In genomic region chr11:3510321-3510720, GRCm38 (mm10) we compare ENCODE assay signal across 22 mouse cellular contexts. TPM values are rescaled to one million over a fixed set of nuclear protein-coding genes. Genes with fewer than 3 reads are reported as not detected.
DNase-seq lines count a peak whose midpoint lies in the region; ATAC-seq and TF ChIP-seq lines count a peak whose summit lies in the region.
"Had no signal": no experiment of that assay in that cellular context is flagged by ENCODE, and none has a peak within 500 bp of the region (broad histone marks: within the 10 kb centered on the region; RNA-seq: fewer than 3 reads in every experiment).

No protein-coding gene starts in this region.

- no peak for DNase-seq in heart, adult 18-20 months
- peak; percentile 78 for DNase-seq in 416B (ENCODE audit: low read depth)
- DNase-seq in urinary bladder, postnatal 14 days (ENCODE audit: low spot score), result no peak
- DNase-seq: adrenal gland, adult 8-10 months; cerebellum, postnatal 10 days; gastrocnemius, postnatal 36 days; heart, postnatal 14 days; lung, postnatal 10 days; spleen, adult 18-20 months; thymus, adult 2 months had no signal

- H3K4me2 ChIP-seq in heart, embryonic 16.5 days (ENCODE audit: low read depth, low read length), result no peak overlapping the region
- no peak overlapping the region for H3K4me2 ChIP-seq in midbrain, embryonic 15.5 days
- H3K4me2 ChIP-seq: embryonic facial prominence, embryonic 13.5 days; hindbrain, embryonic 14.5 days; intestine, embryonic 15.5 days; limb, embryonic 13.5 days; neural tube, embryonic 13.5 days; stomach, embryonic 15.5 days had no signal

- no peaks in the 10 kb centered on the region for H3K27me3 ChIP-seq in heart, embryonic 16.5 days (ENCODE audit: control insufficient read depth, insufficient read depth, low read length)
- peaks cover 2% of the 10 kb centered on the region; the same call in 1 of the 2 replicates for H3K27me3 ChIP-seq in midbrain, embryonic 15.5 days (replicated peaks)
- H3K27me3 ChIP-seq: intestine, embryonic 15.5 days; stomach, embryonic 15.5 days had no signal

- no peak for ATAC-seq in heart, embryonic 16.5 days (replicated peaks; ENCODE audit: extremely low read depth, insufficient read depth, low FRiP score)
- peak; percentile 42 for ATAC-seq in megakaryocyte progenitor cell, adult 5-6 weeks (replicated peaks; ENCODE audit: poor library complexity)
- ATAC-seq in midbrain, embryonic 15.5 days (replicated peaks), result no peak
- ATAC-seq: forebrain, embryonic 14.5 days had no signal

- no peak for TF ChIP-seq POLR2A in bone marrow, adult 2 months (IDR thresholded peaks at IDR 0.05; ENCODE audit: borderline replicate concordance, control insufficient read depth, low read depth, low read length)

- H3K27ac ChIP-seq in heart, embryonic 16.5 days (ENCODE audit: low read length), result peak overlapping the region; percentile 12; the same call in 1 of the 2 replicates
- H3K27ac ChIP-seq in bone marrow, adult 2 months (ENCODE audit: control insufficient read depth, insufficient read depth, low read depth, low read length, poor library complexity), result peak overlapping the region; percentile 44; the same call in 1 of the 2 replicates
- no peak overlapping the region for H3K27ac ChIP-seq in midbrain, embryonic 15.5 days
- H3K27ac ChIP-seq: embryonic facial prominence, embryonic 13.5 days; hindbrain, embryonic 14.5 days; intestine, embryonic 15.5 days; limb, embryonic 13.5 days; midbrain, embryonic 10.5 days; neural tube, embryonic 13.5 days; stomach, embryonic 15.5 days had no signal

- no peak for TF ChIP-seq CTCF in bone marrow, adult 2 months (IDR thresholded peaks at IDR 0.05; ENCODE audit: control insufficient read depth, insufficient read depth, low read length)

- H3K36me3 ChIP-seq in heart, embryonic 16.5 days (ENCODE audit: control insufficient read depth, insufficient read depth), result no peaks in the 10 kb centered on the region
- no peaks in the 10 kb centered on the region for H3K36me3 ChIP-seq in midbrain, embryonic 15.5 days (replicated peaks)
- H3K36me3 ChIP-seq: embryonic facial prominence, embryonic 13.5 days; intestine, embryonic 15.5 days; limb, embryonic 13.5 days; midbrain, embryonic 10.5 days; neural tube, embryonic 13.5 days; stomach, embryonic 15.5 days had no signal

- H3K4me3 ChIP-seq in heart, embryonic 16.5 days (ENCODE audit: low read length), result no peak overlapping the region
- no peak overlapping the region for H3K4me3 ChIP-seq in bone marrow, adult 2 months (replicated peaks; ENCODE audit: control insufficient read depth, low read depth, low read length)
- H3K4me3 ChIP-seq in midbrain, embryonic 15.5 days, result no peak overlapping the region
- H3K4me3 ChIP-seq: embryonic facial prominence, embryonic 13.5 days; intestine, embryonic 15.5 days; limb, embryonic 13.5 days; midbrain, embryonic 10.5 days; neural tube, embryonic 13.5 days; stomach, embryonic 15.5 days had no signal

- H3K9ac ChIP-seq in heart, embryonic 16.5 days (ENCODE audit: low read length), result no peak overlapping the region
- no peak overlapping the region for H3K9ac ChIP-seq in midbrain, embryonic 15.5 days
- H3K9ac ChIP-seq: embryonic facial prominence, embryonic 13.5 days; hindbrain, embryonic 14.5 days; intestine, embryonic 15.5 days; limb, embryonic 13.5 days; neural tube, embryonic 13.5 days; stomach, embryonic 15.5 days had no signal

- WGBS in heart, embryonic 16.5 days, result 72% methylated on average over 2 of the region's 2 CpGs
- 0% methylated on average over 2 of the region's 2 CpGs for WGBS in bone marrow, adult 2 months
- WGBS in midbrain, embryonic 15.5 days, result 86% methylated on average over 2 of the region's 2 CpGs

- no peaks in the 10 kb centered on the region for H3K9me3 ChIP-seq in heart, embryonic 16.5 days (replicated peaks; ENCODE audit: control insufficient read depth, low read length)
- no peaks in the 10 kb centered on the region for H3K9me3 ChIP-seq in midbrain, embryonic 15.5 days
- H3K9me3 ChIP-seq: embryonic facial prominence, embryonic 13.5 days; intestine, embryonic 15.5 days; limb, embryonic 13.5 days; midbrain, embryonic 10.5 days; neural tube, embryonic 13.5 days; stomach, embryonic 15.5 days had no signal

- peaks cover 19% of the 10 kb centered on the region for H3K4me1 ChIP-seq in heart, embryonic 16.5 days (ENCODE audit: control insufficient read depth, insufficient read depth, low read length)
- H3K4me1 ChIP-seq in bone marrow, adult 2 months (ENCODE audit: control insufficient read depth, insufficient read depth, low read length), result peaks cover 5% of the 10 kb centered on the region
- peaks cover 14% of the 10 kb centered on the region for H3K4me1 ChIP-seq in midbrain, embryonic 15.5 days
- H3K4me1 ChIP-seq: stomach, embryonic 15.5 days had no signal

RNA-seq across cellular contexts. Expression of gene Selenom, which starts 4.2 kb away (rescaled TPM):
- polyA plus RNA-seq in heart, embryonic 16.5 days (2015; fragmentation: Nextera tagmentation; extraction: Ambion mirVana), result 119 and 126 TPM in 2 replicates
- 10 to 100 TPM; 39.8 to 40.3 TPM for total RNA-seq in heart, adult 18-20 months (2021)
- polyA plus RNA-seq in bone marrow, adult 2 months (2011; ENCODE audit: insufficient read depth, insufficient read length, low replicate concordance, missing spikeins), result 8.0 and 23.9 TPM in 2 replicates
- 17.8 and 17.9 TPM in 2 replicates for total RNA-seq in megakaryocyte progenitor cell, adult 5-6 weeks (2015)
- total RNA-seq in megakaryocyte progenitor cell, adult 5-6 weeks (2017), result 11.8 and 23.4 TPM in 2 replicates
- polyA plus RNA-seq in midbrain, embryonic 15.5 days (2015; fragmentation: Nextera tagmentation; extraction: Ambion mirVana), result 72.7 and 75.6 TPM in 2 replicates

RNA-seq across cellular contexts. Expression of gene Inpp5j, which starts 5.7 kb away (rescaled TPM):
- polyA plus RNA-seq in heart, embryonic 16.5 days (2015; fragmentation: Nextera tagmentation; extraction: Ambion mirVana), result 10.9 and 12.1 TPM in 2 replicates
- total RNA-seq in heart, adult 18-20 months (2021), result 10 to 100 TPM; 16.7 to 18.2 TPM
- 1.2 and 3.3 TPM in 2 replicates for polyA plus RNA-seq in bone marrow, adult 2 months (2011; ENCODE audit: insufficient read depth, insufficient read length, low replicate concordance, missing spikeins)
- 1.3 and 1.5 TPM in 2 replicates for total RNA-seq in megakaryocyte progenitor cell, adult 5-6 weeks (2015)
- 0.17 and 0.21 TPM in 2 replicates for total RNA-seq in megakaryocyte progenitor cell, adult 5-6 weeks (2017)
- polyA plus RNA-seq in midbrain, embryonic 15.5 days (2015; fragmentation: Nextera tagmentation; extraction: Ambion mirVana), result 7.5 and 7.9 TPM in 2 replicates

RNA-seq across cellular contexts. Expression of gene Pla2g3, which starts 22.2 kb away (rescaled TPM):
- 0.20 and 0.22 TPM in 2 replicates for polyA plus RNA-seq in heart, embryonic 16.5 days (2015; fragmentation: Nextera tagmentation; extraction: Ambion mirVana)
- total RNA-seq in heart, adult 18-20 months (2021), result under 1 TPM; 0.10 to 0.13 TPM
- polyA plus RNA-seq in bone marrow, adult 2 months (2011; ENCODE audit: insufficient read depth, insufficient read length, low replicate concordance, missing spikeins), result 0.38 TPM in 1 of 2 replicates, not detected in the other
- total RNA-seq in megakaryocyte progenitor cell, adult 5-6 weeks (2015), result not detected in 2 replicates
- 0.10 TPM in 1 of 2 replicates, not detected in the other for total RNA-seq in megakaryocyte progenitor cell, adult 5-6 weeks (2017)
- 1.3 TPM in 2 replicates for polyA plus RNA-seq in midbrain, embryonic 15.5 days (2015; fragmentation: Nextera tagmentation; extraction: Ambion mirVana)

RNA-seq across cellular contexts. Expression of gene Smtn, which starts 30.1 kb away (rescaled TPM):
- polyA plus RNA-seq in heart, embryonic 16.5 days (2015; fragmentation: Nextera tagmentation; extraction: Ambion mirVana), result 93.9 and 104 TPM in 2 replicates
- 100 to 1,000 TPM; 139 to 154 TPM for total RNA-seq in heart, adult 18-20 months (2021)
- polyA plus RNA-seq in bone marrow, adult 2 months (2011; ENCODE audit: insufficient read depth, insufficient read length, low replicate concordance, missing spikeins), result 28.9 and 54.7 TPM in 2 replicates
- total RNA-seq in megakaryocyte progenitor cell, adult 5-6 weeks (2015), result 11.7 and 12.5 TPM in 2 replicates
- 7.1 and 8.9 TPM in 2 replicates for total RNA-seq in megakaryocyte progenitor cell, adult 5-6 weeks (2017)
- 16.0 and 17.9 TPM in 2 replicates for polyA plus RNA-seq in midbrain, embryonic 15.5 days (2015; fragmentation: Nextera tagmentation; extraction: Ambion mirVana)

RNA-seq across cellular contexts. Expression of gene Rnf185, which starts 58.2 kb away (rescaled TPM):
- 30.6 and 31.9 TPM in 2 replicates for polyA plus RNA-seq in heart, embryonic 16.5 days (2015; fragmentation: Nextera tagmentation; extraction: Ambion mirVana)
- 10 to 100 TPM; 20.2 to 23.1 TPM for total RNA-seq in heart, adult 18-20 months (2021)
- 5.9 and 9.2 TPM in 2 replicates for polyA plus RNA-seq in bone marrow, adult 2 months (2011; ENCODE audit: insufficient read depth, insufficient read length, low replicate concordance, missing spikeins)
- total RNA-seq in megakaryocyte progenitor cell, adult 5-6 weeks (2015), result 16.3 and 17.6 TPM in 2 replicates
- 8.8 and 15.3 TPM in 2 replicates for total RNA-seq in megakaryocyte progenitor cell, adult 5-6 weeks (2017)
- polyA plus RNA-seq in midbrain, embryonic 15.5 days (2015; fragmentation: Nextera tagmentation; extraction: Ambion mirVana), result 47.2 and 48.2 TPM in 2 replicates
